Comparison of ENCODE assay signal across 17 mouse cellular contexts in the genomic region with DNA sequence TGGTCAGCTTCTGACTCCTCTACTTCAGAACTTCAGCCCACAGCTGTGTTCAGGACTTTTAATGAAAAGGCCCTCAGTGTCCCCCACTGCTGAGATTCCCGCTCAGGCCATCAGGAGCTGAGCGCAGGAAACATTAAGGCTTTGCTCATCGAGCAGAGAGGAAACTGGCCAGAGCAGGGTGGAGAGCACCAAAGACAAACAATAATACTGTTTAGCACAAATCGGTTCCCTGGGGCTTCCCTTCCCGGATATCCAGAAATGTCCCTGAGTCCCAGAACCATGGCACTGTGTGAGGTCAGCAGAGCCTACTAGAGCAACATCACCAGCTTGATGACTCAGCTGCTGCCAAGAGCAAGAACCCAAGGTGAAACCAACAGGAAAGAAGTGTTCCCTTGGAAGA. TPM values are rescaled to one million over a fixed set of nuclear protein-coding genes. Genes with fewer than 3 reads are reported as not detected.
DNase-seq lines count a peak whose midpoint lies in the region; ATAC-seq lines count a peak whose summit lies in the region.
"Had no signal": no experiment of that assay in that cellular context is flagged by ENCODE, and none has a peak within 500 bp of the region (broad histone marks: within the 10 kb centered on the region; RNA-seq: fewer than 3 reads in every experiment).

No protein-coding gene starts in this region.

- peak; percentile 8; the same call in 1 of the 2 replicates for ATAC-seq in forebrain, embryonic 15.5 days (replicated peaks)
- ATAC-seq in forebrain, embryonic 13.5 days, result no peak
- ATAC-seq: midbrain, embryonic 13.5 days had no signal

- no peaks in the 10 kb centered on the region for H3K27me3 ChIP-seq in forebrain, embryonic 15.5 days
- H3K27me3 ChIP-seq in forebrain, embryonic 13.5 days, result no peaks in the 10 kb centered on the region
- H3K27me3 ChIP-seq: hindbrain, embryonic 13.5 days; midbrain, embryonic 13.5 days; neural tube, embryonic 15.5 days had no signal

- H3K27ac ChIP-seq in forebrain, embryonic 15.5 days (replicated peaks), result no peak overlapping the region
- H3K27ac ChIP-seq in forebrain, embryonic 13.5 days, result no peak overlapping the region
- H3K27ac ChIP-seq: hindbrain, embryonic 13.5 days; limb, embryonic 10.5 days; midbrain, embryonic 13.5 days; neural tube, embryonic 15.5 days had no signal

- no peak overlapping the region for H3K4me2 ChIP-seq in forebrain, embryonic 15.5 days (replicated peaks)
- H3K4me2 ChIP-seq in forebrain, embryonic 13.5 days, result no peak overlapping the region
- H3K4me2 ChIP-seq: hindbrain, embryonic 13.5 days; midbrain, embryonic 13.5 days; neural tube, embryonic 15.5 days had no signal

- DNase-seq in heart, postnatal 14 days, result peak; percentile 9 to 18
- no peak for DNase-seq in heart, postnatal 4 days
- peak; percentile 44 for DNase-seq in adrenal gland, postnatal 14 days
- peak; percentile 10 for DNase-seq in adrenal gland, postnatal 25 days
- no peak for DNase-seq in layer of hippocampus, postnatal 25 days (ENCODE audit: extremely low spot score in 1 of 2, low spot score in 1 of 2)
- DNase-seq: kidney, postnatal 4 days; lung, adult 2 months; spleen, adult 18-20 months; thymus, adult 18-20 months; thymus, postnatal 4 days had no signal

- H3K9ac ChIP-seq in forebrain, embryonic 15.5 days (replicated peaks), result no peak overlapping the region
- no peak overlapping the region for H3K9ac ChIP-seq in forebrain, embryonic 13.5 days
- H3K9ac ChIP-seq: hindbrain, embryonic 13.5 days; midbrain, embryonic 13.5 days; neural tube, embryonic 15.5 days had no signal

- H3K4me1 ChIP-seq in forebrain, embryonic 15.5 days, result no peaks in the 10 kb centered on the region; the same call in 1 of the 2 replicates
- H3K4me1 ChIP-seq in forebrain, embryonic 13.5 days, result no peaks in the 10 kb centered on the region
- H3K4me1 ChIP-seq: limb, embryonic 10.5 days; midbrain, embryonic 13.5 days had no signal

- no peaks in the 10 kb centered on the region for H3K36me3 ChIP-seq in forebrain, embryonic 15.5 days
- no peaks in the 10 kb centered on the region for H3K36me3 ChIP-seq in forebrain, embryonic 13.5 days (ENCODE audit: poor library complexity, severe bottlenecking)
- H3K36me3 ChIP-seq: hindbrain, embryonic 13.5 days; limb, embryonic 10.5 days; midbrain, embryonic 13.5 days; neural tube, embryonic 15.5 days had no signal

- 82% methylated on average over 5 of the region's 5 CpGs for WGBS in forebrain, embryonic 15.5 days
- WGBS in forebrain, embryonic 13.5 days, result 88% methylated on average over 5 of the region's 5 CpGs

- H3K9me3 ChIP-seq in forebrain, embryonic 15.5 days, result no peaks in the 10 kb centered on the region
- H3K9me3 ChIP-seq in forebrain, embryonic 13.5 days (replicated peaks), result no peaks in the 10 kb centered on the region
- H3K9me3 ChIP-seq: hindbrain, embryonic 13.5 days; limb, embryonic 10.5 days; midbrain, embryonic 13.5 days; neural tube, embryonic 15.5 days had no signal

- no peak overlapping the region for H3K4me3 ChIP-seq in forebrain, embryonic 15.5 days
- no peak overlapping the region for H3K4me3 ChIP-seq in forebrain, embryonic 13.5 days
- H3K4me3 ChIP-seq: hindbrain, embryonic 13.5 days; limb, embryonic 10.5 days; midbrain, embryonic 13.5 days; myocyte; neural tube, embryonic 15.5 days had no signal

- intact Hi-C loops in heart, postnatal 14 days (cut with DNase I), result no loop called here

RNA-seq across cellular contexts. Expression of a gene that starts 30.7 kb away (rescaled TPM):
- 0.68 and 0.75 TPM in 2 replicates for polyA plus RNA-seq in forebrain, embryonic 15.5 days (2015; fragmentation: Nextera tagmentation; extraction: Ambion mirVana)
- polyA plus RNA-seq in forebrain, embryonic 13.5 days (2015; fragmentation: Nextera tagmentation; extraction: Ambion mirVana), result 0.46 and 0.54 TPM in 2 replicates
- total RNA-seq in heart, postnatal 14 days (2021), result 10 to 100 TPM; 15.1 to 15.5 TPM
- total RNA-seq in heart, postnatal 4 days (2021), result 10 to 100 TPM in 1 of 2 experiments, 1 to 10 TPM in 1; 9.3 to 10.1 TPM
- 15.7 and 15.9 TPM in 2 replicates for total RNA-seq in adrenal gland, postnatal 14 days (2021)
- total RNA-seq in adrenal gland, postnatal 25 days (2021), result 11.4 and 12.3 TPM in 2 replicates
- 1 to 10 TPM; 3.2 to 3.6 TPM for total RNA-seq in layer of hippocampus, postnatal 25 days (2021)

Comparison
In these comparisons a context has a peak if more than half of its experiments do, and no peak if none do; other contexts are left out.
1. DNase-seq: peak in heart, postnatal 14 days (2 of 2), adrenal gland, postnatal 14 days (single experiment) and adrenal gland, postnatal 25 days (single experiment); none in heart, postnatal 4 days (single experiment) and layer of hippocampus, postnatal 25 days (0 of 2).